Mouse (Mus musculus) v-Abl transformed pro-B cells (cell line): Measurements from ENCODE around the gene Trak2.
"Not testable (repeated sequence)": the region's sequence is repeated elsewhere in the genome, so short reads cannot be mapped to it uniquely, and the experiment has no call there.

Source experiments
- in situ Hi-C, 2 experiments: fragments of 400-800 bp; cut with MboI; formaldehyde crosslinking; loops; one replicate each; pipeline ENCODE4 v1.15.1; 2025; ENCODE audit not compliant: unreplicated experiment in 2 of 2

Gene Trak2

DNA sequence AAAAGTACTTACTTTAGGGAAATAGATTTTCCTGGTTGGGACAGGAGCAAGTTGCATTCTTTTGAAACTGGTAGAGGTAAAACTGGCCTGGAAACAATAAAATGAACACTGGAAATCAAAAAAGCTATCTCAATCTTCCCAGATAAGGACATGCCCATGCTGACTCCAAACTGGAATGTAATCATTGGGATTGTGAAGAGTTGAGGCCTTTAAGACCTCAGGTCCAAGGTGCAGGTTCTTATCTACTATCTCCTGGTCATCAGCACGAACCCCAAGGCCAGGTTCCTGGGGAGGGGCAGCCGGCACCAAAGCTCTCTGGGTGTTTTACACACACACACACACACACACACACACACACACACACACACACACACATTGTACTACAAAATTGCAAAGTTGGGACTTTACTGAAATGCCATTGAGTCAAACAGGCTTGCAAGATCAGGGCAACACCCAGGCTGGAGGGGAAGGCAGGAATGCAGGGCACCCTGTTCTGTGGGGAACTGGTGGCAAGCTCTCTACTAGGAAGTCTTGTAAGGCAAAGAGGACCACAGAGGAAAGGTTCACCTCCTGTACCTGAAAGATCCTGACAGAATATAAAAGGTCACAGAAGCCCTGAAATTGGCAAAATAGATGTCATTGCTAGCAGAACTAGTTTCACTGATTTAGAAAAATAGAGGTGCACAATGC lies 81.6 kb downstream of the Trak2 start:
- in situ Hi-C loops, result not testable (repeated sequence)

DNA sequence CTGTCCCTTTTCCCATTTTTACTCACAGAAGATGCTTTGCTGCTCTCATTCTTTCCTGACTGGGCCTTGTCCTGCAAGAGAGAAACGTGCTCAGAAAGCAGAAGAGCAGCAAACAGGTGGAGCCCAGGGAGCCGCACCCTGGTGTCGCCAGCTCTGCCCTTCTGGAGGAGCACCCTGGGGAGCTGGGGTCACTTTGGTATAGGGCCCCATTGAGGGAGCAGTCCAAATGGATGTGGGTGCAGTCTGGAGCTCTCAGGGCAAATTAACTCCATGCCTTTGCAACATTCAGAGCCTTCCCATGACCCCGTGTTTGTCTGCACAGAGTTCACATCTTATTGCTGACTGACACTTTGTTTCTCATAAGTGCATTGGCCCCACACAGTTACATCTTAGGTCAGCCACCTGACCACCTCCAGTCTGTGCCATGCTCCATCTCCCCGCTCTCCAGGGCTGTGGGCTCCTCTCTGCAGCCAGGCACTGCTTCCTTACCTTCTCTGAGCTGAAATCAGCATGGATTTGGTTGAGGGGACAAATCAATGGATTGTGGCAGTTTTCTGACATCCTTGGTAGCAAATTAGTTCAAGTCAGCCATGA lies 82.4 kb downstream of the Trak2 start:
- in situ Hi-C loops, result not testable (repeated sequence)

DNA sequence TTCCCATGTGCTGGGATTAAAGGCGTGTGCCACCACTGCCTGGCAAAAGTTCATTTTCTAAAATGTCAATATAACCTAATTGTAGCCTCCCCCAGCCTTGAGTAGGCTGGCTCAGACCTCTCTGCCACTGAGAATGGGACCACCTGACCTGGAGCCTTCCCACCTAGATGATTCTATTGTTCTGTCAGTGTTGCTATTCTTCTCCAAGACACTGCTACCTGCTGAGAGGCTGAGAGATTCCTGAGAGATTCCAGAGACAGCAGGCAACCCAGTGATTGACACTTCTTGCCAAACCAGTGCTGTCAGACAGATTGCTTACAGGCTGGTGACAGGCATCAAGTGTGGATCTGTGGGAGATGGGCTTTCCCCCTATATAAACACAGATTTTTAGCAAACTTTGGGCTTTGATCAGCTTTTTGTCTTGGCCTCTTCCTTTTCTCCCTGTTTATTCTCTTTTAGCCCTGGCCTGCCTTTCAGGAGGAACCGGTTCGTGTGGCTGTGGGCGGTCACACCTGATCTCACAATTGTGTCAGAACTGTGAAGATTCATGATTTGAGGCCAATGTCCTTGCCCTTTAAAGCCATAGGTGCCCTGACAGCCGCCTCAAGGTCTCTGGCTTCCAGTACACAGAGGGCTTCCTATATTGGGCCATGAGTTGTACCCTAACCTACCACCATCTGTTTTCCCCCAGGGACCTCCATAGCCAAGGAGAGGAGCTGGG lies 83.2 kb downstream of the Trak2 start:
- in situ Hi-C loops, result no loop called here

DNA sequence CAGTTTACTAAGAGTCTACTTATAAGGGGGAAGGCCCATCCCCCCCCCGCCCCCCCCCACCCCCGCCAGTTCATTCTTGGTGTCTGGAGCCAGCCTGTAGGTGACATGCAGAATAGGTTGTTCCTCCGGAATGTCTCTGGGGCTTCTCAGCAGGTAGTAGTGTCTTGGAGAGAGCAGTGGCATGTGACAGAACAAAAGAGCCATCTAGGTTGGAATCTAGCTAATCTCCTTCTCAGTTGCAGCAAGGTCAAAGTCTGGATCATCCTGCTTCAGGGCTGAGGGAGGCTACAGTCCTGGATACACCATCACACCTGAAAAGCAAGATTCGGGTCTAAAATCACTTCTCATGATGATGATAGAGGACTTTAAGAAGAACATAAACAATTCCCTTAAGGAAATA lies 87.6 kb downstream of the Trak2 start:
- in situ Hi-C loops, result no loop called here

DNA sequence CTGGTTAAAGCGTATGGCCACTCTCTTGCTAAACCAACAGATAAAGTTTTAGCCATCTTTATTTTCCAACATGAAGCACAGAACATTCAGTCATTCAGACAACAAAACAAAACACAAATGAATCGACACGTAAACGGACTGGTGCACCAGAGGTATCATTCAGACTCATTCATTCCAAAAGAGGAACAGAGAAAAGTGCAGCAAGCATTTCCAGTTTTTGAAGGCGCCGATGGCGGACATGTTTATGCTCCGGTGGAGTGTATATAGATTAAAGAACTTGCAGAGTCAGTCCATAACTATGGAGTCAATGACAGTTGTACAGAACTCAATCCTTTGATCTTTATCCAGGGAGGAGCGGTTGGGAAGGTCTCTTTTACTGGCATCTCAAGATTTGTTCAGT lies 90.0 kb downstream of the Trak2 start:
- in situ Hi-C loops, result not testable (repeated sequence)

DNA sequence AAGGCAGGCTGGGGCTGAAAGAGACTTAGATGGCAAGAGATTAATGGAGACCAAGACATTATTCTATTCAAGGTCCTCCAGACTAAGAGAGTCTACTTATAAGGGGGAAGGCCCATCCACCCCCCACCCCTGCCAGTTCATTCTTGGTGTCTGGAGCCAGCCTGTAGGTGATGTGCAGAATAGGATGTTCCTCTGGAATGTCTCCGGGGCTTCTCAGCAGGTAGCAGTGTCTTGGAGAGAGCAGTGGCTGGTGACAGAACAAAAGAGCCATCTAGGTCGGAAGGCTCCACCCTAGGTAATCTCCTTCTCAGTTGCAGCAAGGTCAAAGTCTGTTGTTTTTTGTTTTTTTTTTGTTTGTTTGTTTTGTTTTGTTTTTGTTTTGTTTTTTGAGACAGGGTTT lies 93.9 kb downstream of the Trak2 start:
- in situ Hi-C loops, result not testable (repeated sequence)

DNA sequence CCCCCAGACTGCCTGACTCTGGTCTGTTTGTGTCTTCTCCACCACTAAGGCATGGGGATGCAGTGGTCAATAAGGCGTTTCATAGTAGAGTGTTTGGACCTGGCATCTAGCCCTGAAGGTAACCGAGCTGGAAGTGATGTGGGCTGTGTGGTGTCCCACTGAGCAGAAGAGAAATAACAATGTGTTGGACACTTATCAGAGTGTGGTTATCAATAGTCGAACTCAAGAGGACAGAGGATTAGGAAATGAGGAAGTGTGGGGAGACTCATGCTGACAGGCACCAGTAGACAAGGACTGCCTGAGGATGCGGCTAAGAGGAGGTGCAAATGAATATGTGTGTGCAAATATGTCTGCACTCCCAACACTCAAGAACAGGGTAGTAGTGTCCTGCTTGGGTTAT lies 96.7 kb downstream of the Trak2 start:
- in situ Hi-C loops, result not testable (repeated sequence)

DNA sequence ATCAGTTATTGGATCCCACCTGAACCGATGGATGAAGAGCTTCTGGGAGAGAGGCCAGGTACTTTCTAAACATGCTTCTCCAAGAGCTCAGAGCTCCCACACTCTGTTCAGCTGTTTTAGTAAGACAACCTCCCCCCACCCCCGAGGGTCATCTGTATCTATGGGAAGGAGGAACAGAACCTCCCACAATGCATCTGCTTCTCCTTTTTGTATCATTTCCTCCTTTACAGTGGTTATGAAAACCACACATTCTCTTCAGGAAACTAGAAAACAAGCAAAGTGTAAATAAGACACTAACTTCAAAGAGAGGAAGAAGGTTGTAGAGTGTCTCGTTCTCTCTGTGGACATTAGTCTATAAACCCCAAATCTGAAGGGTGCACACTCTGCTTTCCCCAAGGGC lies 112.6 kb downstream of the Trak2 start:
- in situ Hi-C loops, result not testable (repeated sequence)

DNA sequence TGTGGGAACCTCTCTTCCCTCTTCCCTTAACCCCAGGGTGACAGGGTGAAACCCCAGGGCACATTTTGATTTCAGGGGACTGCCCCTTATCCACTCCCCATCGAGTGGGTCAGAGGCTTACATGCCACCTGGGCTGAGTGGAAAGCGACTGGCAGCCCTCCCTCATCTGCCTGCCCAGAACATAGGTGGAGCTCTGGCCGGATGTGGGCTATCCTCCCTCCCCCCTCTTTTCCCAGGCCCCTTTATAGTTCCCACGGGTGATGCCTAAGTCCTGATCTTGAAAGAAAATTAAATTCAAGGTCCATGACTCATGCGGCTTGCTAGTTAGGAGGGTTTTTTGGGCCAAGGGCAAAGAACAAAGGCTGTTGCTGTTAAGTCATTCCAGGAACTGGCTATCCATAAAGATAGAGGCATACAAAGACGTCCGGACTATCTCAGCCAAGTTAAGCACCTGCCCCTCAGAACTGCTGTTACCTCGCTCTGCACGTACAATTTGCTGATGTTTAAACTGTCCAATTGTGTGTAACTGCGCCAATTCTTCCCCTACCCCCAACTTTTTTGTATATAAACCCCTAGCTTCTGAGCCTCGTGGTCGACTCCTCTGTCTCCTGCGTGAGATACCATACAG lies 113.4 kb downstream of the Trak2 start:
- in situ Hi-C loops, result not testable (repeated sequence)

DNA sequence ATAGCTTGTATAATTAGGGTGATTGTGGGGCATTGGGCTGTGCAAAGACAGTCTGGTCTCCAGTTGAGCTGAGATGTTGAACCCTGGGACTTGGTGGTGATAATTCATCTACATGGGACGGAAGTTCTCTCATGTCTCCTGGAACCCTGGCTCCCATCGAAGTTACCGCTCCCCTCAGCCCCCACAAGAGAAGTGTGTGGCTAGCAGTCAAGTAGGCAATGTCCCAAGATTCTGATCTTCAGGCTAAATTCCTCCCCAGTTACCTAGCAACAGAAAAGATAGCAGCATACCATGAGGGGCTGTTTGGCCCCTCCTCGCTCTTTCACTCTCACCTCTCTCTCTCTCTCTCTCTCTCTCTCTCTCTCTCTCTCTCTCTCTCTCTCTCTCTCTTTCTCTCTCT lies 114.1 kb downstream of the Trak2 start:
- in situ Hi-C loops, result not testable (repeated sequence)

DNA sequence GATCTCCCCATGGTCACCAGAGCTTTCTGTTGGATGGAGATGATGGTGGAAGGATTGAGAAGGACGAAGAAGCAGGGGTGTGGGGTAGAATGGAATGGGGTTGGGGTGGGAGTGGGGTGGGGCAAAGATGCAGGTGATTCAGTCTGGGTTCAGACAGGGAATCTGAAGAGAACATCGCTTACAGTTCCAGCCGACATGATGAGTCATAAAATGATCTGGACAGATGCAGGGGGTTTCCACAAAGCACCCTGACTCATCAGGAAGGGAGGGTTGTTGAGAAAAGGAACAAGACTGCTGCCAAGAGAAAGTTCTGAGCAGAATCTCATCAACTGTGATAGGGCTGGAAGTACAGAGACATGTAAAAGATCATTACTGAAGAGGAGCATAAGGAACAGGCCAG lies 116.4 kb downstream of the Trak2 start:
- in situ Hi-C loops, result not testable (repeated sequence)
